Mouse (Mus musculus): Measurements from ENCODE around the gene Palld. TPM values are rescaled to one million over a fixed set of nuclear protein-coding genes. Genes with fewer than 3 reads are reported as not detected.

Gene Palld
- polyA plus RNA-seq, 1 experiment: 58.2 TPM

- TF ChIP-seq CTCF (IDR thresholded peaks at IDR 0.05; ENCODE audit: extremely low read depth, insufficient read length, insufficient replicate concordance, low read depth, low read length) (no peak), POLR2A (IDR thresholded peaks at IDR 0.05; ENCODE audit: low read depth, low read length) (no peak)
- Histone ChIP-seq H3K27ac (ENCODE audit: insufficient read depth, low read depth, low read length) (no peak overlapping the region), H3K4me3 (ENCODE audit: low read depth, low read length) (no peak overlapping the region), H3K4me1 (ENCODE audit: control insufficient read depth, insufficient read depth, insufficient read length, low read length) (no peaks in the 10 kb centered on the region), H3K36me3 (ENCODE audit: control insufficient read depth, insufficient read depth, low read length) (no peaks in the 10 kb centered on the region), H3K27me3 (ENCODE audit: control insufficient read depth, insufficient read depth, low read length) (no peaks in the 10 kb centered on the region)
- WGBS: 25% methylated on average over 1 of the region's 1 CpGs
Observed at GRCm38 (mm10) chr8:61691391-61691790, 211.1 kb downstream of the Palld start.

GRCm38 (mm10) chr8:61687071-61687470 is 215.4 kb downstream of the Palld start:
- 79% methylated on average over 4 of the region's 4 CpGs for WGBS
- TF ChIP-seq POLR2A (IDR thresholded peaks at IDR 0.05; ENCODE audit: low read depth, low read length) (no peak), CTCF (IDR thresholded peaks at IDR 0.05; ENCODE audit: extremely low read depth, insufficient read length, insufficient replicate concordance, low read depth, low read length) (no peak)
- H3K36me3 ChIP-seq (ENCODE audit: control insufficient read depth, insufficient read depth, low read length): 0 out of 2 replicates have a peak, but pooled peaks cover 3% of the 10 kb centered on the region
- H3K27ac ChIP-seq (ENCODE audit: insufficient read depth, low read depth, low read length): no peak overlapping the region
- no peaks in the 10 kb centered on the region for H3K4me1 ChIP-seq (ENCODE audit: control insufficient read depth, insufficient read depth, insufficient read length, low read length)
- no peak overlapping the region for H3K4me3 ChIP-seq (ENCODE audit: low read depth, low read length)
- H3K27me3 ChIP-seq (ENCODE audit: control insufficient read depth, insufficient read depth, low read length): no peaks in the 10 kb centered on the region

GRCm38 (mm10) chr8:61686340-61686739 is 216.2 kb downstream of the Palld start:
- Histone ChIP-seq H3K27me3 (ENCODE audit: control insufficient read depth, insufficient read depth, low read length) (no peaks in the 10 kb centered on the region), H3K4me3 (ENCODE audit: low read depth, low read length) (no peak overlapping the region)
- TF ChIP-seq CTCF (IDR thresholded peaks at IDR 0.05; ENCODE audit: extremely low read depth, insufficient read length, insufficient replicate concordance, low read depth, low read length): no peak
- no peak for TF ChIP-seq POLR2A (IDR thresholded peaks at IDR 0.05; ENCODE audit: low read depth, low read length)

GRCm38 (mm10) chr8:61685280-61685679 is 217.2 kb downstream of the Palld start:
- Histone ChIP-seq H3K4me3 (ENCODE audit: low read depth, low read length) (no peak overlapping the region), H3K27ac (ENCODE audit: insufficient read depth, low read depth, low read length) (no peak overlapping the region), H3K36me3 (ENCODE audit: control insufficient read depth, insufficient read depth, low read length) (0 out of 2 replicates have a peak, but pooled peaks cover 3% of the 10 kb centered on the region), H3K27me3 (ENCODE audit: control insufficient read depth, insufficient read depth, low read length) (no peaks in the 10 kb centered on the region), H3K4me1 (ENCODE audit: control insufficient read depth, insufficient read depth, insufficient read length, low read length) (no peaks in the 10 kb centered on the region)
- 89% methylated on average over 1 of the region's 1 CpGs for WGBS
- TF ChIP-seq CTCF (IDR thresholded peaks at IDR 0.05; ENCODE audit: extremely low read depth, insufficient read length, insufficient replicate concordance, low read depth, low read length): no peak
- TF ChIP-seq POLR2A (IDR thresholded peaks at IDR 0.05; ENCODE audit: low read depth, low read length): no peak

More at GRCm38 (mm10) chr8:61686340-61686739, 216.2 kb downstream of the Palld start:
- H3K27ac ChIP-seq (ENCODE audit: insufficient read depth, low read depth, low read length): no peak overlapping the region
- no peaks in the 10 kb centered on the region for H3K4me1 ChIP-seq (ENCODE audit: control insufficient read depth, insufficient read depth, insufficient read length, low read length)
- H3K36me3 ChIP-seq (ENCODE audit: control insufficient read depth, insufficient read depth, low read length): 0 out of 2 replicates have a peak, but pooled peaks cover 3% of the 10 kb centered on the region

- TF ChIP-seq POLR2A (IDR thresholded peaks at IDR 0.05; ENCODE audit: low read depth, low read length) (no peak), CTCF (IDR thresholded peaks at IDR 0.05; ENCODE audit: extremely low read depth, insufficient read length, insufficient replicate concordance, low read depth, low read length) (no peak)
- no peak overlapping the region for H3K27ac ChIP-seq (ENCODE audit: insufficient read depth, low read depth, low read length)
- H3K4me1 ChIP-seq (ENCODE audit: control insufficient read depth, insufficient read depth, insufficient read length, low read length): no peaks in the 10 kb centered on the region
- 82% methylated on average over 4 of the region's 4 CpGs for WGBS
- 0 out of 2 replicates have a peak, but pooled peaks cover 3% of the 10 kb centered on the region for H3K36me3 ChIP-seq (ENCODE audit: control insufficient read depth, insufficient read depth, low read length)
- H3K4me3 ChIP-seq (ENCODE audit: low read depth, low read length): no peak overlapping the region
- no peaks in the 10 kb centered on the region for H3K27me3 ChIP-seq (ENCODE audit: control insufficient read depth, insufficient read depth, low read length)
Observed at GRCm38 (mm10) chr8:61684280-61684939, 218.1 kb downstream of the Palld start.

- Histone ChIP-seq H3K4me1 (ENCODE audit: control insufficient read depth, insufficient read depth, insufficient read length, low read length) (no peaks in the 10 kb centered on the region), H3K27me3 (ENCODE audit: control insufficient read depth, insufficient read depth, low read length) (no peaks in the 10 kb centered on the region), H3K36me3 (ENCODE audit: control insufficient read depth, insufficient read depth, low read length) (0 out of 2 replicates have a peak, but pooled peaks cover 3% of the 10 kb centered on the region), H3K4me3 (ENCODE audit: low read depth, low read length) (no peak overlapping the region), H3K27ac (ENCODE audit: insufficient read depth, low read depth, low read length) (no peak overlapping the region)
- TF ChIP-seq POLR2A (IDR thresholded peaks at IDR 0.05; ENCODE audit: low read depth, low read length) (no peak), CTCF (IDR thresholded peaks at IDR 0.05; ENCODE audit: extremely low read depth, insufficient read length, insufficient replicate concordance, low read depth, low read length) (no peak)
- 44% methylated on average over 2 of the region's 2 CpGs for WGBS
Observed at GRCm38 (mm10) chr8:61682902-61683301, 219.6 kb downstream of the Palld start.

- Histone ChIP-seq H3K27ac (ENCODE audit: insufficient read depth, low read depth, low read length) (no peak overlapping the region), H3K4me1 (ENCODE audit: control insufficient read depth, insufficient read depth, insufficient read length, low read length) (no peaks in the 10 kb centered on the region), H3K36me3 (ENCODE audit: control insufficient read depth, insufficient read depth, low read length) (0 out of 2 replicates have a peak, but pooled peaks cover 3% of the 10 kb centered on the region), H3K27me3 (ENCODE audit: control insufficient read depth, insufficient read depth, low read length) (no peaks in the 10 kb centered on the region), H3K4me3 (ENCODE audit: low read depth, low read length) (no peak overlapping the region)
- WGBS: 80% methylated on average over 3 of the region's 3 CpGs
- TF ChIP-seq POLR2A (IDR thresholded peaks at IDR 0.05; ENCODE audit: low read depth, low read length): no peak
- no peak for TF ChIP-seq CTCF (IDR thresholded peaks at IDR 0.05; ENCODE audit: extremely low read depth, insufficient read length, insufficient replicate concordance, low read depth, low read length)
Observed at GRCm38 (mm10) chr8:61681217-61681616, 221.3 kb downstream of the Palld start.

Measured in small intestine, adult 2 months (tissue).